Mouse (Mus musculus) skeletal muscle tissue, adult 2 months (tissue): ENCODE measurements around the gene Tekt2.

Experiments used
- DNase-seq: peaks from one replicate; pipeline ENCODE4 v3.0.0-alpha.2; 2012; ENCODE audit warnings: low read depth, low spot score

The Tekt2 gene

DNA sequence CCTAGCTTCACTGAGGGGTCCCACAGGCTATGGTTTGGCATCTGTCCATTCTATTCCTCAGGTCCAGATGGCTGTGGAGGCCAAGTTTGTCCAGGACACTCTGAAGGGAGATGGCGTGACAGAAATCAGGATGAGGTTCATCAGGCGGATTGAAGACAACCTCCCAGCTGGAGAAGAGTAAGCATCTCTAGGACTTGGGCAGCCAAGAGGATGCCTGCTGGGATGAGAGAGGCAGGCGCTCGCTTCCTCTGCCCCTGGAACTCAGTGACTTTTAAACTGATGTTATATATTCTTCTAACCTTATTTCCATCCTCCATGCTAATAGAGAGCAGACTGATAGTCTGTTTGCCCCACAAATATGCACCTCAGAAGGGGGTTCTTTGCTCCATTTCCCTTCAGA is 50.4 kb downstream of the Tekt2 start:
- no peak for DNase-seq

- no peak for DNase-seq
These were observed 51.7 kb downstream of the Tekt2 start for GRCm38 (mm10) chr4:126273753-126274152.
